Mouse (Mus musculus) left cerebral cortex, adult 18-20 months (tissue): ENCODE measurements around the gene Coro1c. TPM values are rescaled to one million over a fixed set of nuclear protein-coding genes. Genes with fewer than 3 reads are reported as not detected.
A peak's percentile ranks its signal among the peaks of the same experiment; 100 is the strongest.

Experiments
- DNase-seq, 2 experiments: peaks; one replicate each; pipeline ENCODE4 v3.0.0; 2021 to 2022; ENCODE audit warnings: low spot score in 2 of 2, mixed read lengths in 1 of 2
- total RNA-seq, 2 experiments: library from RNA; stranded (reverse); gene quantifications; 2 replicates each; pipeline ENCODE4 v1.2.3; 2021

The Coro1c gene
- total RNA-seq, 2 experiments from 2014 or later, result 86.7 to 88.5 TPM

- DNase-seq, result no peak
Observed at GRCm38 (mm10) chr5:113861294-113861693, 47.3 kb downstream of the Coro1c start.

- no peak for DNase-seq
Observed at GRCm38 (mm10) chr5:113858971-113859370, 49.6 kb downstream of the Coro1c start.

GRCm38 (mm10) chr5:113858550-113858949, 50.0 kb downstream of the Coro1c start:
- no peak for DNase-seq

- DNase-seq, result no peak
Observed at GRCm38 (mm10) chr5:113857631-113858030, 50.9 kb downstream of the Coro1c start.

- no peak for DNase-seq
Observed at GRCm38 (mm10) chr5:113856631-113857030, 51.9 kb downstream of the Coro1c start.

- DNase-seq, result no peak
Observed at GRCm38 (mm10) chr5:113855696-113856095, 52.9 kb downstream of the Coro1c start.

- DNase-seq, result no peak
Observed at GRCm38 (mm10) chr5:113855117-113855516, 53.4 kb downstream of the Coro1c start.

GRCm38 (mm10) chr5:113854494-113854893, 54.1 kb downstream of the Coro1c start:
- DNase-seq, result peak; percentile 84 to 88

GRCm38 (mm10) chr5:113853541-113853940, 55.0 kb downstream of the Coro1c start:
- DNase-seq, result no peak

GRCm38 (mm10) chr5:113852463-113852862, 56.1 kb downstream of the Coro1c start:
- DNase-seq, result no peak

GRCm38 (mm10) chr5:113850680-113851230, 57.8 kb downstream of the Coro1c start:
- no peak for DNase-seq

- DNase-seq, result no peak
Observed at GRCm38 (mm10) chr5:113847636-113848035, 60.9 kb downstream of the Coro1c start.

GRCm38 (mm10) chr5:113846656-113847055, 61.9 kb downstream of the Coro1c start:
- DNase-seq, result no peak

- DNase-seq, result no peak
Observed at GRCm38 (mm10) chr5:113845627-113846026, 62.9 kb downstream of the Coro1c start.

GRCm38 (mm10) chr5:113844721-113845120, 63.8 kb downstream of the Coro1c start:
- peak; percentile 73 to 80 for DNase-seq

GRCm38 (mm10) chr5:113844106-113844505, 64.5 kb downstream of the Coro1c start:
- peak; percentile 46 to 67 for DNase-seq

- DNase-seq, result no peak
Observed at GRCm38 (mm10) chr5:113842906-113843305, 65.7 kb downstream of the Coro1c start.

- no peak for DNase-seq
Observed at GRCm38 (mm10) chr5:113842244-113842643, 66.3 kb downstream of the Coro1c start.

GRCm38 (mm10) chr5:113841243-113842225, 67.0 kb downstream of the Coro1c start:
- no peak for DNase-seq

GRCm38 (mm10) chr5:113840443-113840842, 68.1 kb downstream of the Coro1c start:
- no peak for DNase-seq

- no peak for DNase-seq
Observed at GRCm38 (mm10) chr5:113836961-113837360, 71.6 kb downstream of the Coro1c start.

GRCm38 (mm10) chr5:113833316-113833947, 75.1 kb downstream of the Coro1c start:
- DNase-seq, result no peak
